8 mouse cellular contexts compared by ENCODE assay signal in genomic region chr11:109343991-109344599, GRCm38 (mm10). TPM values are rescaled to one million over a fixed set of nuclear protein-coding genes. Genes with fewer than 3 reads are reported as not detected.
DNase-seq lines count a peak whose midpoint lies in the region; ATAC-seq and TF ChIP-seq lines count a peak whose summit lies in the region.

No protein-coding gene starts in this region.

- H3K4me1 ChIP-seq in kidney, postnatal 0 days (replicated peaks; ENCODE audit: insufficient read depth, low read length), result peaks cover 26% of the 10 kb centered on the region

- peak overlapping the region; percentile 63 for H3K27ac ChIP-seq in kidney, postnatal 0 days

- H3K4me3 ChIP-seq in kidney, postnatal 0 days (replicated peaks; ENCODE audit: low read depth, low read length), result no peak overlapping the region

- no peaks in the 10 kb centered on the region for H3K9me3 ChIP-seq in kidney, postnatal 0 days (replicated peaks; ENCODE audit: low read length)

- TF ChIP-seq CTCF in kidney, postnatal 0 days (IDR thresholded peaks at IDR 0.05; ENCODE audit: low read depth), result peak; percentile 65

- DNase-seq in left cerebral cortex, postnatal 4 days, result peak; percentile 62
- DNase-seq in left cerebral cortex, postnatal 25 days (ENCODE audit: low spot score in 2 of 2), result no peak
- peak; percentile 76 for DNase-seq in adrenal gland, postnatal 10 days
- peak; percentile 74 for DNase-seq in kidney, postnatal 0 days (ENCODE audit: low spot score)
- DNase-seq in retina, postnatal 1 day, result peak; percentile 58
- no peak for DNase-seq in left cerebral cortex, postnatal 36 days (ENCODE audit: low spot score in 2 of 2)

- 30% methylated on average over 10 of the region's 10 CpGs for WGBS in kidney, postnatal 0 days

- intact Hi-C loops in left cerebral cortex, postnatal 4 days (cut with DNase I), result no loop called here
- intact Hi-C loops in left cerebral cortex, postnatal 25 days (cut with DNase I), result no loop called here
- intact Hi-C loops in left cerebral cortex, postnatal 36 days (cut with DNase I), result no loop called here

- H3K9ac ChIP-seq in kidney, postnatal 0 days (ENCODE audit: low read depth, low read length), result no peak overlapping the region

- ATAC-seq in granulocyte monocyte progenitor cell, adult 5-6 weeks (replicated peaks; ENCODE audit: poor library complexity, severe bottlenecking), result peak; percentile 78
- ATAC-seq in kidney, postnatal 0 days (replicated peaks; ENCODE audit: low FRiP score, low read depth), result peak; percentile 61
- ATAC-seq in erythroblast, adult 5-6 weeks (replicated peaks; ENCODE audit: low FRiP score, poor library complexity, severe bottlenecking), result no peak

- H3K27me3 ChIP-seq in kidney, postnatal 0 days (ENCODE audit: insufficient read depth, low read length), result no peaks in the 10 kb centered on the region

- H3K36me3 ChIP-seq in kidney, postnatal 0 days (ENCODE audit: insufficient read depth, low read length), result no peaks in the 10 kb centered on the region

- H3K4me2 ChIP-seq in kidney, postnatal 0 days (ENCODE audit: low read length), result no peak overlapping the region

RNA-seq across cellular contexts. Expression of gene Gna13, which starts 18.5 kb away (rescaled TPM):
- 10 to 100 TPM; 48.8 to 50.5 TPM for total RNA-seq in left cerebral cortex, postnatal 4 days (2021)
- 10 to 100 TPM; 41.9 to 47.7 TPM for total RNA-seq in left cerebral cortex, postnatal 25 days (2021)
- 10 to 100 TPM; 68.2 to 70.3 TPM for total RNA-seq in adrenal gland, postnatal 10 days (2021)
- total RNA-seq in granulocyte monocyte progenitor cell, adult 5-6 weeks (2014; fragmentation: Nextera tagmentation), result 34.6 and 38.5 TPM in 2 replicates
- 40.6 and 43.5 TPM in 2 replicates for total RNA-seq in granulocyte monocyte progenitor cell, adult 5-6 weeks (2017)
- polyA plus RNA-seq in kidney, postnatal 0 days (2015; fragmentation: Nextera tagmentation; extraction: Ambion mirVana), result 33.9 and 36.2 TPM in 2 replicates
- total RNA-seq in erythroblast, adult 5-6 weeks (2015; ENCODE audit: low replicate concordance), result 23.4 and 30.0 TPM in 2 replicates
- 23.4 TPM in 2 replicates for total RNA-seq in erythroblast, adult 5-6 weeks (2017; ENCODE audit: low replicate concordance)
- 10 to 100 TPM; 47.6 to 48.0 TPM for total RNA-seq in left cerebral cortex, postnatal 36 days (2021)

RNA-seq across cellular contexts. Expression of gene Rgs9, which starts 46.2 kb away (rescaled TPM):
- 10 to 100 TPM; 37.0 to 37.7 TPM for total RNA-seq in left cerebral cortex, postnatal 4 days (2021)
- total RNA-seq in left cerebral cortex, postnatal 25 days (2021), result 10 to 100 TPM; 16.0 to 86.9 TPM
- total RNA-seq in adrenal gland, postnatal 10 days (2021), result 1 to 10 TPM; 5.3 to 7.8 TPM
- not detected in 2 replicates for total RNA-seq in granulocyte monocyte progenitor cell, adult 5-6 weeks (2014; fragmentation: Nextera tagmentation)
- total RNA-seq in granulocyte monocyte progenitor cell, adult 5-6 weeks (2017), result not detected in 2 replicates
- polyA plus RNA-seq in kidney, postnatal 0 days (2015; fragmentation: Nextera tagmentation; extraction: Ambion mirVana), result 0.99 and 1.1 TPM in 2 replicates
- 2.1 TPM in 1 of 2 replicates, not detected in the other for total RNA-seq in erythroblast, adult 5-6 weeks (2015; ENCODE audit: low replicate concordance)
- total RNA-seq in erythroblast, adult 5-6 weeks (2017; ENCODE audit: low replicate concordance), result not detected in 2 replicates
- 10 to 100 TPM; 30.8 to 65.3 TPM for total RNA-seq in left cerebral cortex, postnatal 36 days (2021)

Comparison
In these comparisons a context has a peak if more than half of its experiments do, and no peak if none do; other contexts are left out.
1. DNase-seq: peak in left cerebral cortex, postnatal 4 days (single experiment), adrenal gland, postnatal 10 days (single experiment), kidney, postnatal 0 days (single experiment) and retina, postnatal 1 day (single experiment); none in left cerebral cortex, postnatal 25 days (0 of 2) and left cerebral cortex, postnatal 36 days (0 of 2).